Mouse (Mus musculus) heart, adult 8-10 months (tissue): ENCODE measurements around the gene Rcc1. TPM values are rescaled to one million over a fixed set of nuclear protein-coding genes. Genes with fewer than 3 reads are reported as not detected.

Experiments
- DNase-seq: peaks from one replicate; pipeline ENCODE4 v3.0.0; 2022; ENCODE audit warnings: low spot score
- total RNA-seq, 4 experiments: library from RNA; stranded (reverse); gene quantifications; 2 replicates each; pipeline ENCODE4 v1.2.4; 2022

The Rcc1 gene
- total RNA-seq, 4 experiments from 2014 or later = 5.9 to 7.8 (median 7.4) TPM

- no peak for DNase-seq
These were observed 2.0 kb upstream of the Rcc1 start for GRCm38 (mm10) chr4:132355403-132355802.

- DNase-seq = no peak
These were observed 1.2 kb upstream of the Rcc1 start for GRCm38 (mm10) chr4:132354571-132354970.

GRCm38 (mm10) chr4:132352739-132353138 is 666 bp downstream of the Rcc1 start:
- DNase-seq = no peak

- no peak for DNase-seq
These were observed 2.0 kb downstream of the Rcc1 start for GRCm38 (mm10) chr4:132351401-132351800.

GRCm38 (mm10) chr4:132350854-132351253 is 2.6 kb downstream of the Rcc1 start:
- DNase-seq = no peak

- no peak for DNase-seq
These were observed 3.2 kb downstream of the Rcc1 start for GRCm38 (mm10) chr4:132350123-132350740.

- DNase-seq = no peak
These were observed 3.8 kb downstream of the Rcc1 start for GRCm38 (mm10) chr4:132349495-132350122.

- no peak for DNase-seq
These were observed 6.7 kb downstream of the Rcc1 start for GRCm38 (mm10) chr4:132346661-132347060.

GRCm38 (mm10) chr4:132346261-132346660 is 7.1 kb downstream of the Rcc1 start:
- DNase-seq = no peak

GRCm38 (mm10) chr4:132345843-132346212 is 7.6 kb downstream of the Rcc1 start:
- DNase-seq = no peak

- peak; percentile 94 for DNase-seq
These were observed 8.1 kb downstream of the Rcc1 start for GRCm38 (mm10) chr4:132345135-132345842.

- no peak for DNase-seq
These were observed 8.8 kb downstream of the Rcc1 start for GRCm38 (mm10) chr4:132344403-132345134.

- no peak for DNase-seq
These were observed 12.0 kb downstream of the Rcc1 start for GRCm38 (mm10) chr4:132341451-132341850.

GRCm38 (mm10) chr4:132338943-132339342 is 14.5 kb downstream of the Rcc1 start:
- peak; percentile 50 for DNase-seq

GRCm38 (mm10) chr4:132332880-132333279 is 20.5 kb downstream of the Rcc1 start:
- DNase-seq = no peak

- DNase-seq = no peak
These were observed 21.4 kb downstream of the Rcc1 start for GRCm38 (mm10) chr4:132331960-132332359.

- DNase-seq = no peak
These were observed 23.5 kb downstream of the Rcc1 start for GRCm38 (mm10) chr4:132329835-132330354.

- peak; percentile 90 for DNase-seq
These were observed 24.1 kb downstream of the Rcc1 start, which contains the start of gene Trnau1ap for GRCm38 (mm10) chr4:132329115-132329834. TSS of gene Trnau1ap (minus strand) at chr4:132329538.

GRCm38 (mm10) chr4:132328391-132328982 is 24.9 kb downstream of the Rcc1 start:
- DNase-seq = no peak

GRCm38 (mm10) chr4:132326481-132326880 is 26.9 kb downstream of the Rcc1 start:
- no peak for DNase-seq

- no peak for DNase-seq
These were observed 37.7 kb downstream of the Rcc1 start for GRCm38 (mm10) chr4:132315711-132316110.
